Mouse (Mus musculus): ENCODE data around the gene Sidt1.
A peak's percentile ranks its signal among the peaks of the same experiment; 100 is the strongest.

Sidt1 gene

GRCm38 (mm10) chr16:44332861-44333284 lies at the start of gene Sidt1:
Gene Sidt1 (minus strand): TSS chr16:44333196.
- DNase-seq (ENCODE audit: low read depth in 1 of 2, low spot score in 2 of 2) = no peak

- DNase-seq (ENCODE audit: low read depth in 1 of 2, low spot score in 2 of 2) = no peak
Measured at GRCm38 (mm10) chr16:44381578-44381977, 48.6 kb upstream of the Sidt1 start.

DNA sequence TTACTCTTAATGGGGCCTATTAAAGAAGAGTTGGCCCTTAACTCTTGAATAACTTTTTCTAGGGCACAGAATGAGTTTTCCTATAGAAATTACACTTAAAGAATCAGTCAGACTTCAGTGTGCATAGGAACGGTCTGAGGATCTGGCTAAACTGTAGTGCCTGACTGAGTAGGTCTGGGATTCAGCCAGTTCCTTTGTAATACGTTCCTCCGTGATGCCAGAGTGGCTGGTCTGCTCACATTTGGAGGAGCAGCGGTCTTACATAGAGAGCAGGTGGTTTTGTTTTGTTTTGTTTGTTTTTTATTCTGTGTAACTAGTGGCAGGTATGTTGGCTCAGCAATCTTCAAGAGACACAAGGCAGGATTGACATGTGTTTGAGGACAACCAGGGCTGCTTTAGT lies 47.0 kb upstream of the Sidt1 start:
- DNase-seq (ENCODE audit: low read depth in 1 of 2, low spot score in 2 of 2) = no peak

DNA sequence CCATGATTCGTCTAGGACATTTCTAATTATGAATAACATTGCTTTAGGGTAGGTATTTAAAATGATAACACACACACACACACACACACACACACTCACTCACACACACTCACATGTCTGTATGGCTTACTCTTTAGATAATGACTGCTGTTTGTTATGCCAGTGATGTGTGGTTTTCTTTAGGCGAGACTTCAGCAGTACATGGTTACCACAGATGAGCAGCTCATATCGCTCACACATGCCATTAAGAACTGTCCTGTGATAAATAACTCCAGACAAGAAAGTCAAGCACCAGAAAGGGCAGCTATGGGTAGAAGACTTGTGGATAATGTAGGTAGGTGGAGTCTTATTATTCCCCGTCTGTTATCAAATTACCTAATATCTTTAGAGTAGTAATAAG lies 42.5 kb upstream of the Sidt1 start:
- no peak for DNase-seq (ENCODE audit: low read depth in 1 of 2, low spot score in 2 of 2)

DNA sequence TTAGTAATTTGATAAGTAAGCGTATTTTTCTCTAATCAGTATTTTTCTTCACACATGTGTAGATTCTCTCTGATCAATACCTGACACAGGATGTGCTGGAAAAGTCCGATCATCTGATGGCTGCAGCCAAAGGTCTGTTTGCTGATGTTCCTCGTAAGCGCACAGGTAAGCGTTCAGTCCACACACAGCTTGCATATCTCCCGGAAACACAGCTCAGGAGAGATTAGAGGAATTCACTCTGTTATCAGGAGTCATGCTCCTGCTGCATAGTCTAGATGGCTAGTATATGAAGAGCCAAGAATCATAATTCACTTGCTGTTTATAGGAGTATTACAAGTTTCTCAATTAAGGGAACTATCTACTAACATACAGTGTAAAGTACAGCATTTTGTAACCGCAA lies 32.5 kb upstream of the Sidt1 start:
- DNase-seq (ENCODE audit: low read depth in 1 of 2, low spot score in 2 of 2) = no peak

DNA sequence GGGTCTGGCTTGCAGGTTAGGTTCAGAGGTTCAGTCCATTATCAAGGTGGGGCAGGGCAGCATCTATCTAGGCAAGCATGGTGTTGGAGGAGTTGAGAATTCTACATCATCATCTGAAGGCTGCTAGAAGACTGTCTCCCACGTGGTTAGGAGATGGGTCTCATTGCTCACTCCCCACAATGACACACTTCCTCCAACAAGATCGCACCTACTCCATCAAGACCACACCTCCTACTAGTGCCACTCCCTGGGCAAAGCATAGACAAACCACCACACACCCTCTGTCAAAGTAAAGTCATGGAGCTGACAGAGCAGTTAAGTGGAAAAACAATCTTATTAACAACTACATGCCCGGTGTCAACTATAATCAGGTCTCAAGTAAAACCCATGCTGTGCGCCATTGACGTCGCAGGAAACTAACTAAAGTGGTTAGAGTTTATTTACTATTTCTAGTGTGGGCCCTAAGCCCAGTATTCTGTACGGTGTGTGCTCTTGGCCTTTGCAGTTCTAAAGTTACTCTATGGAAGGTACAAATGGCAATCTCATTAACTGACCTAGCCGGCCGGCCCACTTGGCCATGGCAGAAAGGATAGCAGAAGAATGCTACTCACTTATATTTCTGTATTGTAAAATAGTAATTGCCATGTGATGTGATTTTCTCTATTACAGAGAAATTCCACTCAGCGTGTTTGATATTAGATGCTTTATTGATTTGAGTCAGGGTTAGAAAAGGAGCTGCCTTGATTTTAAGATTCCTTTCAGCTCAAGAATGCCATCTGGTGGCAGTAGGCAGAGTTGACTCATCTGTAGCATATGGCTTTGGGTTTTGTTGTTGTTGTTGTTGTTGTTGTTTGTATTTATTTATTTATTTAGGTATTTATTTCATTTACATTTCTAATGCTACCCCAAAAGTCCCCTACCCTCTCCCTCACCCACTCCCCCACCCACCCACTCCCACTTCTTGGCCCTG lies 29.2 kb upstream of the Sidt1 start:
- no peak for DNase-seq (ENCODE audit: low read depth in 1 of 2, low spot score in 2 of 2)

GRCm38 (mm10) chr16:44357571-44358268 lies 24.7 kb upstream of the Sidt1 start:
- no peak for DNase-seq (ENCODE audit: low read depth in 1 of 2, low spot score in 2 of 2)

DNA sequence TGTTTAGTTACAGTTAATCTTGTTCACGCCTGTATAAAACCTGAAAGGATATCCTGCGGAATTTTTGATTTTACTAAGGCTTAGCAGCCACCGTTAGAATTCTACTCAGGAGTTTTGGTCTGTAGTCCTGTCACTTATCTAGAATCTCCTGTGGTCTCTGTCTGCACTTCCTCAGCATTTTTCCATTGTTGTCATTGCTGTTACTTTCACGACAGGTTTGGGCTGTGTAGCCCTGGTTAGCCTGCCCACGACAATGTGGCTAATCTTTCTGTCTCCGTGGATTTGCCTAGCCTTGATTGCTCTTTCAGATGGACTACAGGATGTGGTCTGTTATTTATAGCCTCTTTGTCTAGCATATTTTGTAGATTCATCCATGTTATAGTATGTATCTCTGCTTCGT lies 23.3 kb upstream of the Sidt1 start:
- no peak for DNase-seq (ENCODE audit: low read depth in 1 of 2, low spot score in 2 of 2)

- no peak for DNase-seq (ENCODE audit: low read depth in 1 of 2, low spot score in 2 of 2)
Measured at GRCm38 (mm10) chr16:44349801-44350397, 16.9 kb upstream of the Sidt1 start.

GRCm38 (mm10) chr16:44347071-44347901 lies 14.3 kb upstream of the Sidt1 start, which contains the start of gene Spice1:
Gene Spice1 (plus strand): TSS chr16:44347121.
- peak; percentile 71 to 90 for DNase-seq (ENCODE audit: low read depth in 1 of 2, low spot score in 2 of 2)

DNA sequence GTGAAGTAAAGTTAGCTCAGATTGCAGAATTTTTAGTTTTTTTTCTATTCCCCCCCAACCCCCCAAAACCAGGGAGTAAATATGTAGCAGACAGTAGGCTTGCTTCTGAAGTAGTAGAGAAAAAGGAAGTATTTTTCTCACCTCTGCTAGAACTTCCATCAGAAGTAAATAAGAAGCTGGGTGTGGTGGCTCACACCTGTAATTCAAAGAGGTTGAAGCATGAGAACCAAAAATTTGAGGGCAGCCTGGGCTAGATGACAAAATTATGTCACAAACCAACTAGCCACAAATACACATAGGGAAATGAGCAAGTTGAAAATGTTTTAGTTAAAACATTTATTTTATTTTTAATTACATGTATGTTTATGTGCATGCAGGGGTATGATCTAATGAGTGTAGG lies 4.5 kb upstream of the Sidt1 start:
- DNase-seq (ENCODE audit: low read depth in 1 of 2, low spot score in 2 of 2) = no peak

GRCm38 (mm10) chr16:44331995-44332860 lies 768 bp downstream of the Sidt1 start:
- no peak for DNase-seq (ENCODE audit: low read depth in 1 of 2, low spot score in 2 of 2)

- DNase-seq (ENCODE audit: low read depth in 1 of 2, low spot score in 2 of 2) = no peak
Measured at GRCm38 (mm10) chr16:44331671-44331994, 1.4 kb downstream of the Sidt1 start.

- DNase-seq (ENCODE audit: low read depth in 1 of 2, low spot score in 2 of 2) = no peak
Measured at GRCm38 (mm10) chr16:44331154-44331553, 1.8 kb downstream of the Sidt1 start.

GRCm38 (mm10) chr16:44330657-44331056 lies 2.3 kb downstream of the Sidt1 start:
- no peak for DNase-seq (ENCODE audit: low read depth in 1 of 2, low spot score in 2 of 2)

GRCm38 (mm10) chr16:44328644-44329043 lies 4.4 kb downstream of the Sidt1 start:
- no peak for DNase-seq (ENCODE audit: low read depth in 1 of 2, low spot score in 2 of 2)

DNA sequence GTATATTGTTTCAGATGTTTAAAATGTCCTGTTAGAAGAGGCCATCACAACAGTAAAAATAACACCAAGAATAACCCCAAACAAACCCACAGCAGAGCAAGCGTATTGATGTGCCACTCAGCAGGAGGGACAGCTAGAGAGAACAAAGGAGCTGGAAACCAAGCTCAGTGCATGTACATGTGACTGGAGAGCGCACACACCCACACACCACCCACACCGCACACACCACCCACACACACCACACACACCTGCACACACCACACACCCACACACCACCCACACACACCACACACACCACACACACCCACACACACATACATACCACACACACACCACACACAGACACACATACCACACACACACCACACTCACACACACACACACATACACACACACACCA lies 12.8 kb downstream of the Sidt1 start:
- DNase-seq (ENCODE audit: low read depth in 1 of 2, low spot score in 2 of 2) = no peak

- DNase-seq (ENCODE audit: low read depth in 1 of 2, low spot score in 2 of 2) = no peak
Measured at GRCm38 (mm10) chr16:44316350-44316749, 16.6 kb downstream of the Sidt1 start.

- no peak for DNase-seq (ENCODE audit: low read depth in 1 of 2, low spot score in 2 of 2)
Measured at GRCm38 (mm10) chr16:44313422-44313821, 19.6 kb downstream of the Sidt1 start.

DNA sequence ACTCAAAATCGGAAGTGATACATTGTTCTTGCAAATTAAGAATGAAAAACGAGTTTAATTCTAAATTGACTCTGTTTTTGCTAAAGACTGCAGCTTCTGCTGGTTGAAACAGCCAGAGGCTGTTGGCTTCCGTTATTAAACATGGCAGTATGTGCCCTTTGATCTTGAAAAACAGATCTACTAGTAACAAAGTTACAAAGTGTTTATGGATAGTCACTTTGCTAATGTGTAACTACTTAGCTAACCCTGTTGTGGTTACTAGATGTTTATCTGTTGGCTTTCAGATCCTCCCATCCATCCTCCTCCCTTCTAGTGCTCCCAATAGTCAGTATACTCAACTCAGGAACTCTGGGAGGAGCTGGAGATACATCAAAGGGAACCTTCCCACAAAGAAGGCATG lies 27.4 kb downstream of the Sidt1 start:
- DNase-seq (ENCODE audit: low read depth in 1 of 2, low spot score in 2 of 2) = no peak

Data from monocyte, adult 2 months (primary cell).